Mouse (Mus musculus): ENCODE results near the gene E130218I03Rik.

- TF ChIP-seq E2F4 (IDR thresholded peaks at IDR 0.05; ENCODE audit: insufficient read depth) (no peak), POLR2A (IDR thresholded peaks at IDR 0.05; ENCODE audit: insufficient read length, low read depth) (no peak), CEBPB (IDR thresholded peaks at IDR 0.05; ENCODE audit: insufficient read depth, poor library complexity, severe bottlenecking) (no peak), TCF12 (IDR thresholded peaks at IDR 0.05; ENCODE audit: insufficient read depth, poor library complexity, severe bottlenecking) (no peak), MAX (IDR thresholded peaks at IDR 0.05; ENCODE audit: low read depth) (no peak), USF1 (IDR thresholded peaks at IDR 0.05; ENCODE audit: low read depth) (no peak), SRF (IDR thresholded peaks at IDR 0.05; ENCODE audit: control insufficient read depth, insufficient read length, low read depth) (no peak)
Measured at GRCm38 (mm10) chr4:134203340-134203896, 40.0 kb upstream of the E130218I03Rik start.

All from myocyte (in vitro differentiated cells).